9 mouse cellular contexts compared by ENCODE assay signal in genomic region chr2:180385967-180386688, GRCm38 (mm10). TPM values are rescaled to one million over a fixed set of nuclear protein-coding genes. Genes with fewer than 3 reads are reported as not detected.
A peak's percentile ranks its signal among the peaks of the same experiment; 100 is the strongest.
DNase-seq lines count a peak whose midpoint lies in the region; ATAC-seq and TF ChIP-seq lines count a peak whose summit lies in the region.
"Had no signal": no experiment of that assay in that cellular context is flagged by ENCODE, and none has a peak within 500 bp of the region (broad histone marks: within the 10 kb centered on the region; RNA-seq: fewer than 3 reads in every experiment).

No protein-coding gene starts in this region.

- H3K27ac ChIP-seq in heart, embryonic 13.5 days (replicated peaks), result peak overlapping the region; percentile 98
- no peak overlapping the region for H3K27ac ChIP-seq in hindbrain, embryonic 13.5 days

- H3K9me3 ChIP-seq in heart, embryonic 13.5 days, result no peaks in the 10 kb centered on the region
- no peaks in the 10 kb centered on the region for H3K9me3 ChIP-seq in hindbrain, embryonic 13.5 days

- H3K4me3 ChIP-seq in heart, embryonic 13.5 days, result peak overlapping the region; percentile 85
- H3K4me3 ChIP-seq in hindbrain, embryonic 13.5 days, result peak overlapping the region; percentile 56
- peak overlapping the region; percentile 59 for H3K4me3 ChIP-seq in myocyte
- H3K4me3 ChIP-seq: erythroblast, embryonic 14.5 days had no signal

- H3K4me1 ChIP-seq in heart, embryonic 13.5 days, result peaks cover 28% of the 10 kb centered on the region
- H3K4me1 ChIP-seq in hindbrain, embryonic 13.5 days (replicated peaks), result peaks cover 24% of the 10 kb centered on the region

- ATAC-seq in heart, embryonic 13.5 days (ENCODE audit: extremely low read depth, insufficient number of reproducible peaks, low FRiP score, low TSS enrichment), result peak; percentile 25; the same call in 1 of the 2 replicates
- ATAC-seq in hindbrain, embryonic 13.5 days (ENCODE audit: low FRiP score), result peak; percentile 65

- no peak for DNase-seq in heart, adult 11 months
- DNase-seq in embryo, embryonic 10.5 days (ENCODE audit: low spot score), result peak; percentile 37
- DNase-seq in cerebellum, adult 11-12 months, result no peak
- DNase-seq in left cerebral cortex, adult 9 months (ENCODE audit: low spot score in 2 of 2), result no peak
- no peak for DNase-seq in thymus, postnatal 14 days

- peak overlapping the region; percentile 99 for H3K9ac ChIP-seq in heart, embryonic 13.5 days
- H3K9ac ChIP-seq in hindbrain, embryonic 13.5 days, result peak overlapping the region; percentile 70

- peaks cover 50% of the 10 kb centered on the region for H3K27me3 ChIP-seq in heart, embryonic 13.5 days (replicated peaks)
- H3K27me3 ChIP-seq in hindbrain, embryonic 13.5 days, result peaks cover 75% of the 10 kb centered on the region
- H3K27me3 ChIP-seq in myocyte (ENCODE audit: control insufficient read depth, insufficient read depth, insufficient read length), result peaks cover 6% of the 10 kb centered on the region

- H3ac ChIP-seq in myocyte (ENCODE audit: control insufficient read depth, insufficient read length), result peak overlapping the region; percentile 9

- peak; percentile 71 for TF ChIP-seq POLR2A in myocyte (IDR thresholded peaks at IDR 0.05; ENCODE audit: insufficient read length, low read depth)

- peak overlapping the region; percentile 88 for H3K4me2 ChIP-seq in heart, embryonic 13.5 days
- peak overlapping the region; percentile 85 for H3K4me2 ChIP-seq in hindbrain, embryonic 13.5 days
- peak overlapping the region; percentile 55 for H3K4me2 ChIP-seq in myocyte (ENCODE audit: low read depth)

- H3K79me2 ChIP-seq in myocyte (ENCODE audit: control insufficient read depth, insufficient read depth), result peaks cover 3% of the 10 kb centered on the region

- 1% methylated on average over 31 of the region's 35 CpGs for WGBS in heart, embryonic 13.5 days
- 1% methylated on average over 28 of the region's 35 CpGs for WGBS in hindbrain, embryonic 13.5 days

- H3K36me3 ChIP-seq in heart, embryonic 13.5 days, result peaks cover 27% of the 10 kb centered on the region
- H3K36me3 ChIP-seq in hindbrain, embryonic 13.5 days, result no peaks in the 10 kb centered on the region
- H3K36me3 ChIP-seq in myocyte (ENCODE audit: control insufficient read depth, insufficient read depth), result no peaks in the 10 kb centered on the region

TF ChIP-seq in myocyte, 11 proteins besides CTCF, POLR2A, EP300 and RAD21:
- TF ChIP-seq MYOD1 (IDR thresholded peaks at IDR 0.05; ENCODE audit: control insufficient read depth in 1 of 3, insufficient read length in 2 of 3, low read depth in 2 of 3) (no peak), TCF12 (IDR thresholded peaks at IDR 0.05; ENCODE audit: insufficient read depth, poor library complexity, severe bottlenecking) (no peak), TCF3 (IDR thresholded peaks at IDR 0.05; ENCODE audit: insufficient read length, low read depth) (no peak), POLR2AphosphoS2 (IDR thresholded peaks at IDR 0.05; ENCODE audit: insufficient read length, low read depth) (peak; percentile 55), REST (IDR thresholded peaks at IDR 0.05; ENCODE audit: insufficient read depth, insufficient read length) (no peak), USF1 (IDR thresholded peaks at IDR 0.05; ENCODE audit: low read depth) (no peak), MAX (IDR thresholded peaks at IDR 0.05; ENCODE audit: low read depth) (no peak), SRF (IDR thresholded peaks at IDR 0.05; ENCODE audit: control insufficient read depth, insufficient read length, low read depth) (no peak), E2F4 (IDR thresholded peaks at IDR 0.05; ENCODE audit: insufficient read depth) (no peak), MYOG (IDR thresholded peaks at IDR 0.05; ENCODE audit: control insufficient read depth in 1 of 3, insufficient read depth in 1 of 3, insufficient read length in 2 of 3, low read depth in 2 of 3) (peak in 1 of 3 experiments; percentile 7), CEBPB (IDR thresholded peaks at IDR 0.05; ENCODE audit: insufficient read depth, poor library complexity, severe bottlenecking) (no peak)

RNA-seq across cellular contexts. Expression of gene Gata5, which starts 51.6 kb away (rescaled TPM):
- polyA plus RNA-seq in heart, embryonic 13.5 days (2015; fragmentation: Nextera tagmentation; extraction: Ambion mirVana), result 11.8 and 14.7 TPM in 2 replicates
- polyA plus RNA-seq in hindbrain, embryonic 13.5 days (2015; fragmentation: Nextera tagmentation; extraction: Ambion mirVana), result 0.05 TPM in 1 of 2 replicates, not detected in the other
- not detected for polyA plus RNA-seq in myocyte (2012; fragmentation: generic; extraction: Trizol)
- polyA plus RNA-seq: erythroblast, embryonic 14.5 days had no signal

Comparison
In these comparisons a context has a peak if more than half of its experiments do, and no peak if none do; other contexts are left out.
1. RNA of gene Gata5, which starts 51.6 kb away (polyA plus RNA-seq): 11.8 to 14.7 TPM in heart, embryonic 13.5 days; 0.05 TPM in hindbrain, embryonic 13.5 days and not detected in myocyte (single experiment); every median in the first group is over 10 times any median in the second.
2. Peak in every context shown above with its lines, with median percentiles within 50 percentile points of each other: H3K4me2 ChIP-seq and H3K4me3 ChIP-seq.